Comparison of ENCODE assay signal across 8 mouse cellular contexts in genomic region chr7:28547154-28547553, GRCm38 (mm10). TPM values are rescaled to one million over a fixed set of nuclear protein-coding genes. Genes with fewer than 3 reads are reported as not detected.
DNase-seq lines count a peak whose midpoint lies in the region; ATAC-seq and TF ChIP-seq lines count a peak whose summit lies in the region.
"Had no signal": no experiment of that assay in that cellular context is flagged by ENCODE, and none has a peak within 500 bp of the region (broad histone marks: within the 10 kb centered on the region; RNA-seq: fewer than 3 reads in every experiment).

Nccrp1 (minus strand) TSS chr7:28547254.

- TF ChIP-seq CTCF in lung, postnatal 0 days (IDR thresholded peaks at IDR 0.05) = no peak

- H3K27ac ChIP-seq in lung, postnatal 0 days (ENCODE audit: low read length) = no peak within 1 kb of the TSS
- H3K27ac ChIP-seq in forebrain, embryonic 15.5 days (replicated peaks) = no peak within 1 kb of the TSS
- no peak within 1 kb of the TSS for H3K27ac ChIP-seq in limb, embryonic 12.5 days
- no peak within 1 kb of the TSS for H3K27ac ChIP-seq in stomach, embryonic 15.5 days

- ATAC-seq in lung, postnatal 0 days = no peak
- ATAC-seq in forebrain, embryonic 15.5 days (replicated peaks) = no peak
- no peak for ATAC-seq in limb, embryonic 12.5 days (ENCODE audit: insufficient number of reproducible peaks, insufficient read depth, low FRiP score, low TSS enrichment, low read depth)
- ATAC-seq in stomach, embryonic 15.5 days (ENCODE audit: insufficient read depth, low FRiP score, low read depth) = no peak

- H3K9me3 ChIP-seq in lung, postnatal 0 days (ENCODE audit: low read length) = no peaks in the 10 kb centered on the region
- no peaks in the 10 kb centered on the region for H3K9me3 ChIP-seq in forebrain, embryonic 15.5 days
- 0 out of 2 replicates have a peak, but pooled peaks cover 3% of the 10 kb centered on the region for H3K9me3 ChIP-seq in limb, embryonic 12.5 days
- no peaks in the 10 kb centered on the region for H3K9me3 ChIP-seq in stomach, embryonic 15.5 days

- no peak for TF ChIP-seq EP300 in lung, postnatal 0 days (IDR thresholded peaks at IDR 0.05)

- no peaks in the 10 kb centered on the region for H3K36me3 ChIP-seq in lung, postnatal 0 days (ENCODE audit: insufficient read depth, low read length)
- no peaks in the 10 kb centered on the region for H3K36me3 ChIP-seq in forebrain, embryonic 15.5 days
- H3K36me3 ChIP-seq in limb, embryonic 12.5 days = no peaks in the 10 kb centered on the region
- H3K36me3 ChIP-seq in stomach, embryonic 15.5 days = no peaks in the 10 kb centered on the region

- 5% methylated on average over 5 of the region's 5 CpGs for WGBS in lung, postnatal 0 days
- WGBS in forebrain, embryonic 15.5 days = 10% methylated on average over 5 of the region's 5 CpGs
- WGBS in limb, embryonic 12.5 days = 8% methylated on average over 5 of the region's 5 CpGs
- 6% methylated on average over 5 of the region's 5 CpGs for WGBS in stomach, embryonic 15.5 days

- no peak within 1 kb of the TSS for H3K9ac ChIP-seq in lung, postnatal 0 days (replicated peaks; ENCODE audit: low read depth)
- peak within 1 kb of the TSS; percentile 8 for H3K9ac ChIP-seq in forebrain, embryonic 15.5 days (replicated peaks)
- 0 out of 2 replicates have a peak within 1 kb of the TSS, but pooled peaks have one; percentile 34 for H3K9ac ChIP-seq in limb, embryonic 12.5 days (replicated peaks)
- H3K9ac ChIP-seq in stomach, embryonic 15.5 days = peak within 1 kb of the TSS; percentile 8; the same call in 1 of the 2 replicates

- peak within 1 kb of the TSS; percentile 14; the same call in 1 of the 2 replicates for H3K4me2 ChIP-seq in lung, postnatal 0 days (replicated peaks; ENCODE audit: low read depth, low read length)
- H3K4me2 ChIP-seq in forebrain, embryonic 15.5 days (replicated peaks) = peak within 1 kb of the TSS; percentile 48
- H3K4me2 ChIP-seq in limb, embryonic 12.5 days = peak within 1 kb of the TSS; percentile 57
- peak within 1 kb of the TSS; percentile 44 for H3K4me2 ChIP-seq in stomach, embryonic 15.5 days

- no peak for DNase-seq in lung, postnatal 0 days (ENCODE audit: low spot score)
- DNase-seq in lung, postnatal 25 days (ENCODE audit: low spot score) = no peak
- DNase-seq in urinary bladder, postnatal 4 days (ENCODE audit: low spot score in 2 of 2) = no peak
- no peak for DNase-seq in adrenal gland, adult 18-20 months (ENCODE audit: low spot score in 2 of 2)
- DNase-seq: embryo, embryonic 11 days had no signal

- peaks cover 24% of the 10 kb centered on the region for H3K27me3 ChIP-seq in lung, postnatal 0 days (replicated peaks; ENCODE audit: insufficient read depth, low read length)
- H3K27me3 ChIP-seq in forebrain, embryonic 15.5 days = peaks cover 35% of the 10 kb centered on the region
- H3K27me3 ChIP-seq in limb, embryonic 12.5 days = peaks cover 53% of the 10 kb centered on the region
- peaks cover 27% of the 10 kb centered on the region for H3K27me3 ChIP-seq in stomach, embryonic 15.5 days (replicated peaks)

- H3K4me1 ChIP-seq in lung, postnatal 0 days (ENCODE audit: insufficient read depth, low read depth, low read length) = no peaks in the 10 kb centered on the region
- H3K4me1 ChIP-seq in forebrain, embryonic 15.5 days = peaks cover 16% of the 10 kb centered on the region
- H3K4me1 ChIP-seq in limb, embryonic 12.5 days (replicated peaks) = peaks cover 17% of the 10 kb centered on the region
- H3K4me1 ChIP-seq in stomach, embryonic 15.5 days = peaks cover 17% of the 10 kb centered on the region

- H3K4me3 ChIP-seq in lung, postnatal 0 days (ENCODE audit: low read depth, low read length) = peak within 1 kb of the TSS; percentile 0; the same call in 1 of the 2 replicates
- H3K4me3 ChIP-seq in forebrain, embryonic 15.5 days = peak within 1 kb of the TSS; percentile 21
- peak within 1 kb of the TSS; percentile 30 for H3K4me3 ChIP-seq in limb, embryonic 12.5 days (replicated peaks)
- H3K4me3 ChIP-seq in stomach, embryonic 15.5 days (replicated peaks) = peak within 1 kb of the TSS; percentile 24

RNA-seq across cellular contexts. Expression of gene Nccrp1, which starts in this region (rescaled TPM):
- not detected in 2 replicates for polyA plus RNA-seq in lung, postnatal 0 days (2015; fragmentation: Nextera tagmentation; extraction: Ambion mirVana)
- polyA plus RNA-seq in forebrain, embryonic 15.5 days (2015; fragmentation: Nextera tagmentation; extraction: Ambion mirVana) = not detected in 2 replicates
- not detected in 2 replicates for polyA plus RNA-seq in limb, embryonic 12.5 days (2016; fragmentation: Nextera tagmentation; extraction: Ambion mirVana)
- 2.4 and 6.1 TPM in 2 replicates for polyA plus RNA-seq in stomach, embryonic 15.5 days (2015; fragmentation: Nextera tagmentation; extraction: Ambion mirVana)
- not detected for total RNA-seq in adrenal gland, adult 18-20 months (2021)
